Mouse (Mus musculus): Measurements from ENCODE around the gene Myh7b. TPM values are rescaled to one million over a fixed set of nuclear protein-coding genes. Genes with fewer than 3 reads are reported as not detected.

Myh7b gene
- 1 to 10 TPM; 5.5 to 5.6 TPM for total RNA-seq (2021)
- long read RNA-seq, experiment 1, partial matches to known transcripts = 10 of 12 reads
- long read RNA-seq, experiment 1, other reads (novel, unspliced or antisense) = 2 of 12 reads
- long read RNA-seq, experiment 2, partial matches to known transcripts = 10 of 13 reads
- long read RNA-seq, experiment 2, other reads (novel, unspliced or antisense) = 3 of 13 reads

DNA sequence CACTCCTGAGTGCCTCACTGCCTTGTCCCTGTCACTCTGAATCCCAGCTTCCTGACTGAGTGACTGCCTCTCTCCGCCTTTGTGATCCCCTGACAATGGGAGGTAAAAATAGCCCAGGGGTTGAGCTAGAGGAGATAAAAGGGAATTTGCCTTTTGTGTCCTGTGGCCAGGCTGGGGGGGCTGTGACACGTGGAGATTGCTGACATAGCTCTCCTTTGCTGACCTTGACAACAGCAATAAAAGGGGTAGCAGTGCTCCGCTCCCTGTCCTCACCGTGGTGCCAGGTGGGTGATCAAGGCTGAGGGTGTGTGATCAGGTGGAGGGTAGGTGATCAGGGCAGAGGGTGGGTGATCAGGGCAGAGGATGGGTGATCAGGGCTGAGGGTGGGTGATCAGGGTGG lies at the start of gene Myh7b:
Gene Myh7b, plus strand, starts transcription at position 235 of the 400 bp plus-strand sequence.
- Histone ChIP-seq H3K4me3 (no peak within 1 kb of the TSS), H3K27ac (no peak within 1 kb of the TSS)
- DNase-seq (ENCODE audit: low spot score in 2 of 2) = no peak
- no peak for TF ChIP-seq CTCF (conservative IDR thresholded peaks at IDR 0.05)

DNA sequence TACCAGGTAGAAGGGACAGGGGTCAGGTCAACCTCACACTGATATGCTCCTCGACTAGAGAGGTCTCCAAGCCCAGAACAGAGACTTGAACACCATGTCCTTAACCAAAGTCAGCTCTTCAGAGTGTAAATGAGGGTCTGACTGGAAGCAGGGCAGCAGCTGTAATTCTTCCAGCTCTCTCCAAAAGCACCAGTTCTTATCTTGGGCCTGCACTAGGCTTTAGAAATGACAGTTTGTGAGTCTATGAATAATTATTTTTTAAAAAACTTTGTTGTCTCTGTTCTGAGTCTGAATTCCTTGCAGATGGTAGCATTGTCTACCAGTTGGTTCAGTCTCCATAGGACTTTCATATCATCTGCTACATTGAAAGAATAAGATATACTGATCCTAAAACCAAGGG lies 48.8 kb upstream of the Myh7b start:
- no peak for TF ChIP-seq CTCF (conservative IDR thresholded peaks at IDR 0.05)
- no peak for DNase-seq (ENCODE audit: low spot score in 2 of 2)
- Histone ChIP-seq H3K27ac (peak overlapping the region; percentile 55; the same call in 1 of the 2 replicates), H3K4me3 (no peak overlapping the region)

DNA sequence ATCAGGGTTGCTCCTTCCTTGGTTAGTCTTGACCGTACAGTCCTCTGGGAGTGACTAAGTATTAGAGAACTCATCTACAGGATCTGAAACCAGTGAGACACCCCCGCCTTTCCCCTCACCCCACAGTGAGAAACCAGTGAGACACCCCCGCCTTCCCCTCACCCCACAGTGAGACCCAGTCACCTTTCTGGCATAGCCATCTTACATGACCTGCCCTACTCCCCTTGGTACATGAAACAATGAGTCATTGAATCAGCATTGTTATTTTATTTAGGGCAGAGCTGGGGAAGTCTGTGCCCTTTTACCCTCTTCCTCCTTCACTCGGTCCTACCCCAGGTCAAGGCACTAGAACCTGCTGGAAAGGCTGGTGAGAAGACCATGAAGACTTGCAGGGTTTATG lies 48.1 kb upstream of the Myh7b start:
- Histone ChIP-seq H3K4me3 (no peak overlapping the region), H3K27ac (peak overlapping the region; percentile 53; the same call in 1 of the 2 replicates)
- no peak for DNase-seq (ENCODE audit: low spot score in 2 of 2)
- no peak for TF ChIP-seq CTCF (conservative IDR thresholded peaks at IDR 0.05)

DNA sequence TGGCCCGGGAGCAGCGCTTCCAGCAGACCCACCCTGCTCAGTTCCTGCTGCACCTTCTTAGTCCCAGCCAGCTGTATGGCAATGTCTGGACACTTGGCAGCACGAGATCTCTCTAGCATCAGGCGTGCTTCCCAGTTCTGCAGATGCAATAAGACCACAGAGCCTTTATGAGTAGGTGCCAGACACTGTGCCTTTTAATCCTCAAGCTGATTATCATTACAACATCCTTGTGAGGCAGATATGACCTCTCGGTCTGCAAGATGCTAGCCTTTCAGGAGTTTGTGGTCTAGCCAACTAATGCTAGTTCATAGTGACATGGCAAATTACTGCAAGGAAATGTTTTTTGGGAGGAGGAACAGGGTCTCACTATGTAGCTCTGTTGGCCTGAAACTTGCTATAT lies 43.3 kb upstream of the Myh7b start:
- no peak overlapping the region for H3K27ac ChIP-seq
- no peak overlapping the region for H3K4me3 ChIP-seq
- TF ChIP-seq CTCF (conservative IDR thresholded peaks at IDR 0.05) = no peak
- no peak for DNase-seq (ENCODE audit: low spot score in 2 of 2)

GRCm38 (mm10) chr2:155569223-155569807 lies 41.7 kb upstream of the Myh7b start:
- H3K4me3 ChIP-seq = no peak overlapping the region
- no peak for TF ChIP-seq CTCF (conservative IDR thresholded peaks at IDR 0.05)
- H3K27ac ChIP-seq = no peak overlapping the region
- no peak for DNase-seq (ENCODE audit: low spot score in 2 of 2)

- Histone ChIP-seq H3K4me3 (no peak overlapping the region), H3K27ac (no peak overlapping the region)
- no peak for DNase-seq (ENCODE audit: low spot score in 2 of 2)
- no peak for TF ChIP-seq CTCF (conservative IDR thresholded peaks at IDR 0.05)
Observed at GRCm38 (mm10) chr2:155573001-155573400, 38.0 kb upstream of the Myh7b start.

GRCm38 (mm10) chr2:155573996-155574395 lies 37.0 kb upstream of the Myh7b start:
- DNase-seq (ENCODE audit: low spot score in 2 of 2) = no peak
- no peak for TF ChIP-seq CTCF (conservative IDR thresholded peaks at IDR 0.05)
- Histone ChIP-seq H3K4me3 (no peak overlapping the region), H3K27ac (no peak overlapping the region)

DNA sequence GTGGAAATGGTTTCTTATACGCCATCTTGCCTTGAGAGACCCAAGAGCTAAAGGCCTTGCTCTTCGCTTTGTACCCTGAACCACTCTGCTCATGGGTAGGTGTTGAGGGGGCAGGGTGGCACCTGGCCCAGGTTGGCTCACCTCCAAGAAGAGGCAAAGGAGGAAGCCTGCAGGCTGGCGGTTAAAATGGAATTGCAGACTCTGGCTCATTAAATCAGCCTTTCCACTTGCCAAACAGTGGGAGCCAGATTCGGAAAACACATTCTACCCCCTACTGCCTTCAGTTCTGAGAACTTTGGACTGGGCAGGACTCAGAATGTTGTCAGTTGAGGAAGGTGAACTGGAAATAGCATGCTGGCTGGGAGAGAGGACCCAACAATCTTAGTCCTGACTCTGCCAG lies 36.3 kb upstream of the Myh7b start:
- Histone ChIP-seq H3K27ac (peak overlapping the region; percentile 28; the same call in 1 of the 2 replicates), H3K4me3 (no peak overlapping the region)
- DNase-seq (ENCODE audit: low spot score in 2 of 2) = peak; percentile 39 to 59
- no peak; the same call in 1 of the 2 replicates for TF ChIP-seq CTCF (conservative IDR thresholded peaks at IDR 0.05)

DNA sequence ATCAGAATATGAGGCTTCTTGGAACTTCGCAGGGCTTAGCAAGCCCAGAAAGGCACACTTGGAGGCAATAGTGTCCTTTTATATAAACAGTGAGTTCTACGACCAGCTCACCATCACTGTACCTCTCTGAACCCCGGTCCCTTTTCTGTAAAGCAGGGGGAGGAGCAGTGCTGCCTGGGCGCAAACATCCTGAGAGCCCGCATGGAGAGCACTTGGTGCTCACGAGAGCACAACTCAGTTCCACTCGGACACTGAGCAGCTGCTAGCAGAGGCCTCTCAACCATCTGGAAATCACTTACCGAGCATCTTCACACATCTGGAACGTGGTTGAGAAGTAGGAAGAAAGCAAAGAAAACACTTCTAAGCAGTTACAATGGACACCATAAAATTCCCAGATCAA lies 34.4 kb upstream of the Myh7b start:
- Histone ChIP-seq H3K4me3 (no peak overlapping the region), H3K27ac (no peak overlapping the region)
- no peak for DNase-seq (ENCODE audit: low spot score in 2 of 2)
- no peak for TF ChIP-seq CTCF (conservative IDR thresholded peaks at IDR 0.05)

DNA sequence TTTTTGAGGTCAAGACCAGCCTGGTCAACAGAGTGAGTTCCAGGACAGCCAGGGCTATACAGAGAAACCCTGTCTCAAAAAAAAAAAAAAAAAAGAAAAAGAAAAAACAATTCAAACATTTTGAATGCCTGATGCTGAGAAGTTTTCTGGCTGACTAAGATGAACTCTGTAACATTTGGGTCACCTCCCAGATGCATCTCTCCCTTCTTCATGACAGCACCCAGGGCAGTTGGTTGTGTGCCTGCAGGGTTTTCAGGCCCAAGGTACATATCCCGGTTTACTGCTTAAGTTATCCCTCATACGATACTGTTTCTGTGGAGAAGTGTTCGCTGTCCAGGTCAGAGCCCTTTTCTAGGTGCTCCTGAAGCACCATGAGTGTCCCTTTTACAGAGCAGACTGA lies 30.7 kb upstream of the Myh7b start:
- H3K4me3 ChIP-seq = no peak overlapping the region
- no peak for DNase-seq (ENCODE audit: low spot score in 2 of 2)
- TF ChIP-seq CTCF (conservative IDR thresholded peaks at IDR 0.05) = no peak
- no peak overlapping the region for H3K27ac ChIP-seq

GRCm38 (mm10) chr2:155582384-155582995 lies 28.5 kb upstream of the Myh7b start:
- H3K27ac ChIP-seq = no peak overlapping the region
- DNase-seq (ENCODE audit: low spot score in 2 of 2) = no peak
- H3K4me3 ChIP-seq = no peak overlapping the region
- no peak for TF ChIP-seq CTCF (conservative IDR thresholded peaks at IDR 0.05)

GRCm38 (mm10) chr2:155582996-155583395 lies 28.0 kb upstream of the Myh7b start:
- Histone ChIP-seq H3K27ac (no peak overlapping the region), H3K4me3 (no peak overlapping the region)
- no peak for TF ChIP-seq CTCF (conservative IDR thresholded peaks at IDR 0.05)
- no peak for DNase-seq (ENCODE audit: low spot score in 2 of 2)

GRCm38 (mm10) chr2:155583927-155584530 lies 27.0 kb upstream of the Myh7b start:
- peak; percentile 30 to 62 for DNase-seq (ENCODE audit: low spot score in 2 of 2)
- no peak overlapping the region for H3K4me3 ChIP-seq
- H3K27ac ChIP-seq = no peak overlapping the region
- peak; percentile 93 for TF ChIP-seq CTCF (conservative IDR thresholded peaks at IDR 0.05)
